Mouse (Mus musculus): ENCODE measurements around the gene Tnnc1.

Gene Tnnc1

GRCm38 (mm10) chr14:31215157-31216002, 7.3 kb downstream of the Tnnc1 start:
- DNase-seq = peak; percentile 86

- no peak for DNase-seq
These were observed 8.7 kb downstream of the Tnnc1 start, which contains the start of gene Nisch for GRCm38 (mm10) chr14:31216846-31217245. Nisch (minus strand) TSS chr14:31216946.

- DNase-seq = peak; percentile 87
These were observed 9.6 kb downstream of the Tnnc1 start, which contains the start of gene Sema3g for GRCm38 (mm10) chr14:31217666-31218065. Sema3g (plus strand) TSS chr14:31217860.

GRCm38 (mm10) chr14:31226978-31227377, 18.9 kb downstream of the Tnnc1 start:
- DNase-seq = no peak

- DNase-seq = no peak
These were observed 20.1 kb downstream of the Tnnc1 start for GRCm38 (mm10) chr14:31228234-31228633.

- DNase-seq = no peak
These were observed 22.3 kb downstream of the Tnnc1 start for GRCm38 (mm10) chr14:31230442-31230841.

GRCm38 (mm10) chr14:31232404-31233069, 24.4 kb downstream of the Tnnc1 start:
- no peak for DNase-seq

- DNase-seq = no peak
These were observed 25.2 kb downstream of the Tnnc1 start for GRCm38 (mm10) chr14:31233070-31233995.

GRCm38 (mm10) chr14:31233996-31234591, 26.0 kb downstream of the Tnnc1 start:
- DNase-seq = peak; percentile 91

GRCm38 (mm10) chr14:31237101-31237882, 29.2 kb downstream of the Tnnc1 start:
- no peak for DNase-seq

GRCm38 (mm10) chr14:31240528-31240927, 32.4 kb downstream of the Tnnc1 start:
- no peak for DNase-seq

- DNase-seq = no peak
These were observed 36.7 kb downstream of the Tnnc1 start for GRCm38 (mm10) chr14:31244777-31245176.

GRCm38 (mm10) chr14:31245946-31246345, 37.8 kb downstream of the Tnnc1 start:
- DNase-seq = no peak

- no peak for DNase-seq
These were observed 40.3 kb downstream of the Tnnc1 start for GRCm38 (mm10) chr14:31248396-31248795.

- no peak for DNase-seq
These were observed 42.3 kb downstream of the Tnnc1 start for GRCm38 (mm10) chr14:31250222-31251083.

- DNase-seq = peak; percentile 97
These were observed 43.0 kb downstream of the Tnnc1 start, which contains the start of the genes Phf7 and Bap1 for GRCm38 (mm10) chr14:31251084-31251604. Phf7 (minus strand) TSS chr14:31251317. Bap1 (plus strand) TSS chr14:31251450.

- DNase-seq = no peak
These were observed 43.5 kb downstream of the Tnnc1 start for GRCm38 (mm10) chr14:31251626-31252025.

GRCm38 (mm10) chr14:31252091-31252490, 44.0 kb downstream of the Tnnc1 start:
- DNase-seq = no peak

- DNase-seq = no peak
These were observed 50.5 kb downstream of the Tnnc1 start for GRCm38 (mm10) chr14:31258476-31259050.

- no peak for DNase-seq
These were observed 52.3 kb downstream of the Tnnc1 start for GRCm38 (mm10) chr14:31260374-31260773.
